Mouse (Mus musculus): ENCODE results near the gene Scrn1. TPM values are rescaled to one million over a fixed set of nuclear protein-coding genes. Genes with fewer than 3 reads are reported as not detected.

The Scrn1 gene
- polyA plus RNA-seq, 1 experiment from 2014 or later = 8.3 TPM

DNA sequence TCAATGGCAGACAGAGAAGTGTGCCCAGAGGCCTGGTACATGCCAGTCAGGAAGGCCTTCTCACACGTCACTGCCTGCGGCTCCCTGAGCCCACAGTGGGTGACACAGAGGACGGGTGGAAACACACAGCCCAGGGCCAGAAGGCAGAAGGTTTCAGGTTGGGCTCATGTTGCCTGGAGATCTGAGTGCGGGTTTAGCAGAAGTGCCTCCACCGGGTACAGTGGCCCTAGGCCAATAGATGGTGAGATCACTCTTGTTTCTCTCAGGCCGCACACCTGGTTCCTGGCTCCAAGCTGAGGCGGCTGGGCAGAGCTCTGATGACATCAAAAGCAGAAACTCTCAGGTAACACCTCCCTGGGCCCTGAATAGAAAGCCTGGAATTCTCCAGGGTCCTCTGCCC lies 70.1 kb downstream of the Scrn1 start:
- Histone ChIP-seq H3K36me3 (ENCODE audit: control insufficient read depth, insufficient read depth, low read length) (no peaks in the 10 kb centered on the region), H3K27me3 (ENCODE audit: control insufficient read depth, insufficient read depth, low read length) (no peaks in the 10 kb centered on the region), H3K4me1 (ENCODE audit: control insufficient read depth, insufficient read depth, low read length) (no peaks in the 10 kb centered on the region), H3K27ac (ENCODE audit: low read length) (no peak overlapping the region), H3K4me3 (replicated peaks; ENCODE audit: low read length) (no peak overlapping the region), H3K4me2 (ENCODE audit: low read depth, low read length) (no peak overlapping the region), H3K9me3 (replicated peaks; ENCODE audit: control insufficient read depth, low read length) (no peaks in the 10 kb centered on the region), H3K9ac (ENCODE audit: low read length) (no peak overlapping the region)
- ATAC-seq (ENCODE audit: insufficient read depth, low FRiP score) = no peak
- WGBS = 81% methylated on average over 7 of the region's 7 CpGs

DNA sequence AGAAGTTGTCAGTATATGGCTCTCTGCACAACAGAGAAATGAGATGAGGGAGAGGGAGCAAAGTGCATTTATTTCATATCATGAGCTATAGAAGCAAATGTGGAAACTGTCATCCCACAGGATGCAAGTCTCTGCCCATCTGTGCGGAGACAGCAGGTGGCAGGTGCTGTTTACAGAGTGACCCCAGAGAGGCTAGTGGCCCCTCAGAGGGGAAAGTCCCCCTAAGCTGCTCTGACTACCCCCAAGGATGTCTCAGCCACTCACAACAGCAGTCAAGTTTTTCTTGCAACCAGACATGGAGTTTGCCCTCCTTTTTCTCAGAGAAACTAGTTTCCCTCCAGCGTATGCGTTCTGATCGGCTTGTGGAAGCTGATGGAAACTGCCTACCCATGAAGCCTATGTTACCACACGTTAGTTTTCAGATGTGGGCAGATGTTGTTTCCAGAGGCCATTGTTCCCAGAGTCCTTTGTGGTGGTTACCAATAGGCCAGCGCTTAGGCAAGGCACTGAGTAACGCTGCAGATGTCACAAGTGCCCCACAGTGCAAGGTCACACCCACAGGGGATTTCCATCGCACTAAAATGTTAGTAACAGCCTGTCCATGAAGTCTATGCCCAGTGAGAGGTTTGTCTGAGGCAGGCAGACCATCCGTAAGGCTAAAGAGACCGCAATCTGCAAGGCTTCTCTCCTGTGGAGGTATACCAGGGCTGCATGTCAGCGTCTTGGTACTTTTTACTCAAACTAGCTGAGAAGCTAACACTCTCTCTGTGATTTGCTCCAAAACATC lies 71.5 kb downstream of the Scrn1 start:
- no peak overlapping the region for H3K4me2 ChIP-seq (ENCODE audit: low read depth, low read length)
- H3K4me1 ChIP-seq (ENCODE audit: control insufficient read depth, insufficient read depth, low read length) = no peaks in the 10 kb centered on the region
- no peak overlapping the region for H3K9ac ChIP-seq (ENCODE audit: low read length)
- H3K27me3 ChIP-seq (ENCODE audit: control insufficient read depth, insufficient read depth, low read length) = no peaks in the 10 kb centered on the region
- no peaks in the 10 kb centered on the region for H3K36me3 ChIP-seq (ENCODE audit: control insufficient read depth, insufficient read depth, low read length)
- whole genome bisulfite sequencing = 74% methylated on average over 11 of the region's 11 CpGs
- H3K4me3 ChIP-seq (replicated peaks; ENCODE audit: low read length) = no peak overlapping the region
- H3K9me3 ChIP-seq (replicated peaks; ENCODE audit: control insufficient read depth, low read length) = no peaks in the 10 kb centered on the region
- no peak overlapping the region for H3K27ac ChIP-seq (ENCODE audit: low read length)
- ATAC-seq (ENCODE audit: insufficient read depth, low FRiP score) = no peak

DNA sequence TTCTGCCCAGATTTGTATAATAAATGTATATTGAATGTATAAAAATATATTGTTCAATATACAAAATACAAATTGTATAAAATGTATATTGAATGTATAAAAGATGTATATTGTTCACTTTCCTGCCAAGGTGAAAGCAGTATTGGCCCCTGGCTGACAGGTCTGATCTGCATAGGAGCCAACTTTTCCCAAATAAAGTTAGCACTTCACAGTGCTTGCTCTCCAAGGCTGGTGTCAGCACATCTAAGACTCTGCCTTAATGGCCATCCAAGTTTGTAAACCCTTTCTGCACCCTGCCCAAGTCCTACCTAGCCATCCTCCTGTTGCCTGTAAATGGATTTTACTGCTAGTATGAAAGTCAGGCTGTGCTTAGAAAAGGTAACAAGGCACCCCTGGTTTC lies 72.2 kb downstream of the Scrn1 start:
- Histone ChIP-seq H3K36me3 (ENCODE audit: control insufficient read depth, insufficient read depth, low read length) (no peaks in the 10 kb centered on the region), H3K9ac (ENCODE audit: low read length) (no peak overlapping the region), H3K9me3 (replicated peaks; ENCODE audit: control insufficient read depth, low read length) (no peaks in the 10 kb centered on the region), H3K4me3 (replicated peaks; ENCODE audit: low read length) (no peak overlapping the region), H3K4me1 (ENCODE audit: control insufficient read depth, insufficient read depth, low read length) (no peaks in the 10 kb centered on the region), H3K27ac (ENCODE audit: low read length) (no peak overlapping the region), H3K4me2 (ENCODE audit: low read depth, low read length) (no peak overlapping the region), H3K27me3 (ENCODE audit: control insufficient read depth, insufficient read depth, low read length) (no peaks in the 10 kb centered on the region)
- ATAC-seq (ENCODE audit: insufficient read depth, low FRiP score) = no peak

- 48% methylated on average over 7 of the region's 7 CpGs for WGBS
- Histone ChIP-seq H3K36me3 (ENCODE audit: control insufficient read depth, insufficient read depth, low read length) (no peaks in the 10 kb centered on the region), H3K4me3 (replicated peaks; ENCODE audit: low read length) (no peak overlapping the region), H3K27me3 (ENCODE audit: control insufficient read depth, insufficient read depth, low read length) (no peaks in the 10 kb centered on the region), H3K4me2 (ENCODE audit: low read depth, low read length) (no peak overlapping the region), H3K4me1 (ENCODE audit: control insufficient read depth, insufficient read depth, low read length) (no peaks in the 10 kb centered on the region), H3K9me3 (replicated peaks; ENCODE audit: control insufficient read depth, low read length) (no peaks in the 10 kb centered on the region), H3K9ac (ENCODE audit: low read length) (no peak overlapping the region), H3K27ac (ENCODE audit: low read length) (no peak overlapping the region)
- no peak for ATAC-seq (ENCODE audit: insufficient read depth, low FRiP score)
These were observed 75.2 kb downstream of the Scrn1 start for GRCm38 (mm10) chr6:54491074-54491473.

DNA sequence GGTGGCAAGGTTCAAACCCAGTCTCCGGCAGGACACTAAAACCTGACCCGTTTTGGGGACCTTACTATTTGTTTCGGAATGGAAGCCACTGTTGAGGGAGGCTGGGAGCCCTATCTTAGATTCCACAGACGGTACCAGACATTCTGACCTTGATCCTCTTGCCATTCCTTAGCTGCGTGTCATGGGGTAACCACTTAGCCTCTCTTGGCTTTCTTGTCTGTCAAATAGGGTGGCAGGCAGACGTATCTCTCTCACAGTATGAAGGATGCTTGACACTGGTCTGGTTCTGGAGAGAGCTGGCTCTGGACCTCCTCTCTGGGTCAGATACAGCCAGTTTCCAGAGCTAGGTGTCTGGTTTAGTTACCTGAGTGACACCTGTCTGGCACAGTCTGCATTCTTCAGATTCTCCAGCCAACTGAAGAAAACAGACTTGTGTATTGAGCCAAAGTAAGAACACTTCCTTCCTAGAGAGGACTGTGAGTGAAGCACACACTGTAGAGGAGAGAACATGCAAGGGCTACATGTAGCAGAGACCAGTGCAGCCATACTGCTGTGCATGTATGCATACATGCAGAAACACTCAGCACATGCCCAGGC lies 80.2 kb downstream of the Scrn1 start:
- H3K4me3 ChIP-seq (replicated peaks; ENCODE audit: low read length) = peak overlapping the region; percentile 32
- H3K9ac ChIP-seq (ENCODE audit: low read length) = no peak overlapping the region
- H3K9me3 ChIP-seq (replicated peaks; ENCODE audit: control insufficient read depth, low read length) = no peaks in the 10 kb centered on the region

GRCm38 (mm10) chr6:54485435-54485901 lies 80.8 kb downstream of the Scrn1 start:
- H3K9me3 ChIP-seq (replicated peaks; ENCODE audit: control insufficient read depth, low read length) = no peaks in the 10 kb centered on the region
- 6% methylated on average over 23 of the region's 25 CpGs for WGBS
- no peaks in the 10 kb centered on the region for H3K27me3 ChIP-seq (ENCODE audit: control insufficient read depth, insufficient read depth, low read length)
- no peaks in the 10 kb centered on the region for H3K4me1 ChIP-seq (ENCODE audit: control insufficient read depth, insufficient read depth, low read length)
- H3K36me3 ChIP-seq (ENCODE audit: control insufficient read depth, insufficient read depth, low read length) = no peaks in the 10 kb centered on the region
- peak overlapping the region; percentile 32 for H3K4me3 ChIP-seq (replicated peaks; ENCODE audit: low read length)
- peak overlapping the region; percentile 54; the same call in 1 of the 2 replicates for H3K9ac ChIP-seq (ENCODE audit: low read length)
- no peak overlapping the region for H3K27ac ChIP-seq (ENCODE audit: low read length)
- peak overlapping the region; percentile 58 for H3K4me2 ChIP-seq (ENCODE audit: low read depth, low read length)
- ATAC-seq (ENCODE audit: insufficient read depth, low FRiP score) = 0 out of 2 replicates have a peak, but pooled peaks have one; percentile 11

More for the DNA sequence above, 80.2 kb downstream of the Scrn1 start:
- Histone ChIP-seq H3K27me3 (ENCODE audit: control insufficient read depth, insufficient read depth, low read length) (no peaks in the 10 kb centered on the region), H3K4me2 (ENCODE audit: low read depth, low read length) (peak overlapping the region; percentile 58), H3K4me1 (ENCODE audit: control insufficient read depth, insufficient read depth, low read length) (no peaks in the 10 kb centered on the region), H3K36me3 (ENCODE audit: control insufficient read depth, insufficient read depth, low read length) (no peaks in the 10 kb centered on the region), H3K27ac (ENCODE audit: low read length) (no peak overlapping the region)
- 29% methylated on average over 6 of the region's 6 CpGs for WGBS
- no peak for ATAC-seq (ENCODE audit: insufficient read depth, low FRiP score)

DNA sequence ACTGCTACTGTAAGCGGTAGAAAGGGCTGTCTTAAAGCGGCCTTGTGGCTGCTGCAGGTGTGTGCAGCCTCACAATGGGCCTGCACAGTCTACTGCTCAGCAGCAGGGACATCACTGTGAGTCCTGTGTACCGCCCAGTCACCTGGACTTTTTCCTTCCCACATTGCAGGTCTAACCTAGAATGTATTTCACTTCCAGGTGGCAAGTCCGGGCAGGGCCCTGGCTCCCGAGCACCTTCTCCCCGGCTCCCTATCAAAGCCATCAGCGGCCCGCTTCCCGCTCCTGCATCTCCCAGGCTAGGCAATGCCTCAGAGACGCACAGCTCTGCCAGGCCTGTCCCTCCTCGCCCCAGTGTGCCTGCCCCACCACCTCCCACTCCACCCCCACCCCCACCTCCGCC lies 81.3 kb downstream of the Scrn1 start:
- H3K36me3 ChIP-seq (ENCODE audit: control insufficient read depth, insufficient read depth, low read length) = no peaks in the 10 kb centered on the region
- peak overlapping the region; percentile 54; the same call in 1 of the 2 replicates for H3K9ac ChIP-seq (ENCODE audit: low read length)
- peak; percentile 59; the same call in 1 of the 2 replicates for ATAC-seq (ENCODE audit: insufficient read depth, low FRiP score)
- 32% methylated on average over 12 of the region's 12 CpGs for WGBS
- H3K4me2 ChIP-seq (ENCODE audit: low read depth, low read length) = peak overlapping the region; percentile 58
- no peaks in the 10 kb centered on the region for H3K27me3 ChIP-seq (ENCODE audit: control insufficient read depth, insufficient read depth, low read length)
- H3K27ac ChIP-seq (ENCODE audit: low read length) = no peak overlapping the region
- H3K4me3 ChIP-seq (replicated peaks; ENCODE audit: low read length) = peak overlapping the region; percentile 32
- H3K4me1 ChIP-seq (ENCODE audit: control insufficient read depth, insufficient read depth, low read length) = no peaks in the 10 kb centered on the region
- no peaks in the 10 kb centered on the region for H3K9me3 ChIP-seq (replicated peaks; ENCODE audit: control insufficient read depth, low read length)

DNA sequence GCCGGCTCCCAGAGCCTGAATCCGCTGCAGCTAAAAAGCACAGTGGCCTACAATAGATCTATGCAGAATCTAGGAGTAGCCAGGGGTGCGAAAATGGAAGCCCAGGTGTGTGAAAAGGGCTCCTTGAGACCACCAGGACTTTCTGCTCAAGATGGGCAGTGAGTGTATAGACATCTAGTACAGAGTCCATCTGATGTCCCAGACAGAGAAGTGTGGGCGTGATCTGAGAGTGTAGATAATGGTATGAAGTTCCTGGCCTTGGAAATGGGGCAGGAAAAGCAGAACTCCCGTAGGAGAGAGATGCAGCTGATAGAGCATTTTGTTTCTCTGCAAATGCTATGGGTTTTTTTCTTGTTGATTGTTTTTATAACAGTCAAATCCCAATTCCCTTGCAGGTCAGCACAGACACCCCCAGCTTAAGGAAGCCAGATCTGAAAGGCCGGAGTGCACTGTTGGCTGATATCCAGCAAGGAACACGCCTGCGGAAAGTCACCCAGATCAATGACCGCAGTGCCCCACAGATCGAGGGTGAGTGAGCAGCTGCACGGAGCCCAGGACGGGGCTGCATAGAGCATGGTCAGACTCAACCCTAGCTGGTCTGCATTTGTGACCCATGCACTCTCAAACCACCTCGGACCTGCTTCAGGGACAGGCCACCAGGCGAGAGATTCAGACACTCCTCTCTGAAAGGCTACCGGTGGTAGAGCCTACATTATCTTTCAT lies 84.7 kb downstream of the Scrn1 start:
- 68% methylated on average over 15 of the region's 15 CpGs for WGBS
- Histone ChIP-seq H3K27ac (ENCODE audit: low read length) (no peak overlapping the region), H3K9me3 (replicated peaks; ENCODE audit: control insufficient read depth, low read length) (no peaks in the 10 kb centered on the region), H3K4me3 (replicated peaks; ENCODE audit: low read length) (no peak overlapping the region), H3K4me2 (ENCODE audit: low read depth, low read length) (no peak overlapping the region), H3K36me3 (ENCODE audit: control insufficient read depth, insufficient read depth, low read length) (no peaks in the 10 kb centered on the region), H3K9ac (ENCODE audit: low read length) (no peak overlapping the region), H3K27me3 (ENCODE audit: control insufficient read depth, insufficient read depth, low read length) (no peaks in the 10 kb centered on the region), H3K4me1 (ENCODE audit: control insufficient read depth, insufficient read depth, low read length) (no peaks in the 10 kb centered on the region)
- ATAC-seq (ENCODE audit: insufficient read depth, low FRiP score) = no peak
